In genomic region chr1:193381597-193382404, GRCm38 (mm10) we compare ENCODE assay signal across 9 mouse cellular contexts. TPM values are rescaled to one million over a fixed set of nuclear protein-coding genes. Genes with fewer than 3 reads are reported as not detected.
DNase-seq lines count a peak whose midpoint lies in the region; ATAC-seq lines count a peak whose summit lies in the region.
"Had no signal": no experiment of that assay in that cellular context is flagged by ENCODE, and none has a peak within 500 bp of the region (broad histone marks: within the 10 kb centered on the region; RNA-seq: fewer than 3 reads in every experiment).

No protein-coding gene starts in this region.

- peak overlapping the region; percentile 29; the same call in 1 of the 2 replicates for H3K27ac ChIP-seq in kidney, embryonic 15.5 days
- H3K27ac ChIP-seq in embryonic facial prominence, embryonic 11.5 days (replicated peaks; ENCODE audit: low read depth, low read length): peak overlapping the region; percentile 10; the same call in 1 of the 2 replicates
- H3K27ac ChIP-seq in intestine, embryonic 15.5 days: no peak overlapping the region

- H3K9ac ChIP-seq in kidney, embryonic 15.5 days: peak overlapping the region; percentile 35; the same call in 1 of the 2 replicates
- peak overlapping the region; percentile 43 for H3K9ac ChIP-seq in embryonic facial prominence, embryonic 11.5 days (replicated peaks; ENCODE audit: low read length)
- no peak overlapping the region for H3K9ac ChIP-seq in intestine, embryonic 15.5 days

- WGBS in kidney, embryonic 15.5 days: 27% methylated on average over 11 of the region's 11 CpGs
- WGBS in embryonic facial prominence, embryonic 11.5 days: 32% methylated on average over 11 of the region's 11 CpGs
- 19% methylated on average over 11 of the region's 11 CpGs for WGBS in intestine, embryonic 15.5 days

- H3K4me3 ChIP-seq in kidney, embryonic 15.5 days (replicated peaks): peak overlapping the region; percentile 46
- H3K4me3 ChIP-seq in embryonic facial prominence, embryonic 11.5 days (ENCODE audit: low read depth, low read length): peak overlapping the region; percentile 36
- no peak overlapping the region for H3K4me3 ChIP-seq in intestine, embryonic 15.5 days (replicated peaks)

- ATAC-seq in kidney, embryonic 15.5 days (replicated peaks; ENCODE audit: low FRiP score): peak; percentile 30
- ATAC-seq in embryonic facial prominence, embryonic 11.5 days (replicated peaks; ENCODE audit: insufficient number of reproducible peaks, low FRiP score, low TSS enrichment, low read depth): peak; percentile 42
- ATAC-seq in intestine, embryonic 15.5 days: peak; percentile 5

- H3K36me3 ChIP-seq in kidney, embryonic 15.5 days: no peaks in the 10 kb centered on the region
- no peaks in the 10 kb centered on the region for H3K36me3 ChIP-seq in embryonic facial prominence, embryonic 11.5 days (replicated peaks; ENCODE audit: control insufficient read depth, insufficient read depth, low read depth, low read length)
- no peaks in the 10 kb centered on the region for H3K36me3 ChIP-seq in intestine, embryonic 15.5 days
- H3K36me3 ChIP-seq: G1E had no signal

- peak overlapping the region; percentile 82 for H3K4me2 ChIP-seq in kidney, embryonic 15.5 days
- peak overlapping the region; percentile 53 for H3K4me2 ChIP-seq in embryonic facial prominence, embryonic 11.5 days (ENCODE audit: low read depth, low read length)
- peak overlapping the region; percentile 64 for H3K4me2 ChIP-seq in intestine, embryonic 15.5 days (replicated peaks)

- H3K27me3 ChIP-seq in kidney, embryonic 15.5 days: no peaks in the 10 kb centered on the region
- H3K27me3 ChIP-seq in embryonic facial prominence, embryonic 11.5 days (ENCODE audit: control insufficient read depth, insufficient read depth, low read length): no peaks in the 10 kb centered on the region
- H3K27me3 ChIP-seq in intestine, embryonic 15.5 days (replicated peaks): no peaks in the 10 kb centered on the region

- H3K4me1 ChIP-seq in kidney, embryonic 15.5 days: peaks cover 26% of the 10 kb centered on the region
- peaks cover 2% of the 10 kb centered on the region for H3K4me1 ChIP-seq in embryonic facial prominence, embryonic 11.5 days (ENCODE audit: control insufficient read depth, insufficient read depth, low read length)
- peaks cover 6% of the 10 kb centered on the region; the same call in 1 of the 2 replicates for H3K4me1 ChIP-seq in intestine, embryonic 15.5 days (replicated peaks)

- DNase-seq in kidney, adult 8-10 months: no peak
- DNase-seq in embryonic facial prominence, embryonic 11.5 days (ENCODE audit: low spot score): peak; percentile 45
- DNase-seq in neural tube, embryonic 10.5 days (ENCODE audit: extremely low spot score, low spot score): peak; percentile 41
- no peak for DNase-seq in spleen, adult 18-20 months
- no peak for DNase-seq in layer of hippocampus, postnatal 25 days (ENCODE audit: extremely low spot score in 1 of 2, low spot score in 1 of 2)
- no peak for DNase-seq in T-cell, adult 2 months (ENCODE audit: low spot score)

- no peaks in the 10 kb centered on the region for H3K9me3 ChIP-seq in kidney, embryonic 15.5 days (replicated peaks)
- no peaks in the 10 kb centered on the region for H3K9me3 ChIP-seq in embryonic facial prominence, embryonic 11.5 days (replicated peaks; ENCODE audit: control insufficient read depth, low read length)
- no peaks in the 10 kb centered on the region for H3K9me3 ChIP-seq in intestine, embryonic 15.5 days
- H3K9me3 ChIP-seq: G1E had no signal

RNA-seq across cellular contexts. Expression of gene Camk1g, which starts 11.7 kb away (rescaled TPM):
- 11.0 and 14.0 TPM in 2 replicates for polyA plus RNA-seq in kidney, embryonic 15.5 days (2015; fragmentation: Nextera tagmentation; extraction: Ambion mirVana)
- polyA plus RNA-seq in embryonic facial prominence, embryonic 11.5 days (2014; fragmentation: Nextera tagmentation; extraction: Ambion mirVana): 21.6 and 21.9 TPM in 2 replicates
- polyA plus RNA-seq in intestine, embryonic 15.5 days (2015; fragmentation: Nextera tagmentation; extraction: Ambion mirVana): 5.2 and 6.8 TPM in 2 replicates
- total RNA-seq in layer of hippocampus, postnatal 25 days (2021): 10 to 100 TPM; 26.5 to 27.5 TPM
- total RNA-seq: G1E had no signal
- polyA plus RNA-seq: G1E had no signal

Comparison
In these comparisons a context has a peak if more than half of its experiments do, and no peak if none do; other contexts are left out.
1. DNase-seq: peak in embryonic facial prominence, embryonic 11.5 days (single experiment) and neural tube, embryonic 10.5 days (single experiment); none in kidney, adult 8-10 months (0 of 2), spleen, adult 18-20 months (0 of 2), layer of hippocampus, postnatal 25 days (0 of 2) and T-cell, adult 2 months (single experiment).
2. Peak in every context shown above with its lines, with median percentiles within 50 percentile points of each other: ATAC-seq and H3K4me2 ChIP-seq.